Mouse (Mus musculus): ENCODE results near the gene Pax3. TPM values are rescaled to one million over a fixed set of nuclear protein-coding genes. Genes with fewer than 3 reads are reported as not detected.

The Pax3 gene
- polyA plus RNA-seq, 1 experiment = 10.6 TPM

DNA sequence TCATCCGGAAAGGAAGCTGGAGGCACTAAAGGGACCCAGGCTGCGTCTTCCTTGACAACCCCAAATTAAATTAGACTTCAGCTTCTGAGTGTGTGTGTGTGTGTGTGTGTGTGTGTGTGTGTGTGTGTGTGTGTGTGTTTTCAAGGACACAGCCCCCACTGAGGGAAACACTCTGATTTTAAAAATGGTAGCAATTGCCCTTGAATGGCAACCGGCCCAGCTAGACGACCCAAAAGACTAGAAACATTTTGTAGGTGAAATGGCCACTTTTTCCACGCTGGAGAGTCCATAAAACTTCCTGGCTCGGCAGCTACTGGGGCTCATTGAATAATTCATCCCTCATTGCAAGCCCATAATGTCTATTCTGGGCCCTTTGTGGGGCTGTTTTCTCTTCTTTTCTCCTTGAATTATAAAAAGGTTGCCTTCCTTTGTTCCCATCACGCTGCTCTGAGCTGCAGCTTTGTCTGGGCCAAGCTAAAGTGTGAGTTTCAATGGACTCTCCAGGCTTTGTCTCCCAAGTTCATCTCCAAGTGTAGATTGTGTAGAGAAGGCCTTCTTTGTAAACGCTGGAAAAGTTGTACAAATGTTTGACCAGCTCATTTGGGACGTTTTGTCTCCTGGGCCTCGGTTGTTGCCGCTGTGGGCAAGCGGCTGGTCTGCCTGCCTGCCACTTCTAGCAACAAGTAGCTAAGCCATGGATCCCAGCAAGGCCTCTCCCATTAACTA is 6.4 kb downstream of the Pax3 start:
- DNase-seq (ENCODE audit: low read depth) = peak; percentile 84
- TF ChIP-seq POLR2A (IDR thresholded peaks at IDR 0.05; ENCODE audit: borderline replicate concordance, extremely low read depth, insufficient read depth, insufficient read length, poor library complexity, severe bottlenecking) (no peak), CTCF (IDR thresholded peaks at IDR 0.05; ENCODE audit: borderline replicate concordance, extremely low read depth, insufficient read depth, insufficient read length) (no peak)

DNA sequence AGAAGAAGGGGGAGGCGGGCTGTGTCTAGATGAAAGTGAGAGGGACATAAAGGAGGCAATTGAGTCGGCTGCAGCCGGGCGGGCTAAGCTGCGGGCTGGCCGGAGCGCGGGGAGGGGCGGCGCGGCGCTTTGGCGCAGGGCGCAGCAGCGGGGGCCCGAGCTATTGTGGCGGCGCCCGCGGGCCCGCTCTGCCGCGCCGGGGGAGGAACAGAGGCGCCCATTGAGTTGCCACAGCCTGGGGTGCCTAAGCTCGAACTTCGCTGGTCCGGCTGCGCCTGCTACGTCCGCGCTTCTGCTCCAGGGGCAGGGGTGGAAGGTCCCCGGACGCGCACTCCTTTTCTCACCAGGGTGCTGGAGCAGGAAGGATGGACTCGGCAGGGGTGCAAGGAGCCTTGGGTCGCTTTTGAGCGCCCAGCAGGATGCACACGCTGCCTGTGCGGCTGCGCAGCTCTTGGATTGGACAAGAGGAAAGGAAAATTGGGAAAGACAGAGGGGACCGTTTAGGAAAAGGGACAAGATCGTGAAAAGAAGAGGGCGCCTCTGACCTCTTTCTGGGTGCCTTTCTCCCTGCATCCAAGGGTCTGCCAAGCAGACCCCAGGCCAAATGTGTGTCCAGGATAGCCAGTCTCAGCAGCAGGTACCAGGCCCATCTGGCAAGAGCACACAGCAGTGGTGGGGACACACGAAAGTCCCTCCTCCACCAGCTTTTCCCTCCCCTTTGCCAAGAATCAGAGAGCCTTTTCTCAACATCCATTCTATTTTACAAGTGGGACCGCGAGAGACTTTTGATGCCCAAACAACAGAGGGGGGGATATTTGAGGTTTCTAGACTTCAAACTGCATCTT is 7.2 kb downstream of the Pax3 start:
- TF ChIP-seq CTCF (IDR thresholded peaks at IDR 0.05; ENCODE audit: borderline replicate concordance, extremely low read depth, insufficient read depth, insufficient read length) = no peak
- no peak for TF ChIP-seq POLR2A (IDR thresholded peaks at IDR 0.05; ENCODE audit: borderline replicate concordance, extremely low read depth, insufficient read depth, insufficient read length, poor library complexity, severe bottlenecking)
- DNase-seq (ENCODE audit: low read depth) = peak; percentile 81

DNA sequence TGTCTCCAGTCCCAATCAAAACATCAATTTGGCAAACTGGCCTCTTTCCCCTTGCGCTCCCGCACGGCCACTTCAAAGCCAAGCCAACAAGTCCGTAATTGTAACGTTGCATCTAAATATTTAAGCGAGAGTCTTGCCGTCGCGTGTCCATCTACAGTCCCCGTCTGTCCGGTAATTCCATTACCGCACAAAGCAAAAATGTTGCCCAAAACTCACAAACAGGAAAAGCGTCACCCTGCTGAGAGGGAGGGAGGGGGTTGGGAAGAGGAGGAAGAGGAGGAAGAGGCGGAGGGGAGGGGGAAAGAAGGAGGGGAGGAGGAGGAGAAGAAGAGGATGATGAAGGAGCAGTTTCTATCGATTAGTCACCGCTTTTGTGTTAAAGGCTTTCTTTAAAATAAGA is 7.9 kb downstream of the Pax3 start:
- peak; percentile 65 for DNase-seq (ENCODE audit: low read depth)

DNA sequence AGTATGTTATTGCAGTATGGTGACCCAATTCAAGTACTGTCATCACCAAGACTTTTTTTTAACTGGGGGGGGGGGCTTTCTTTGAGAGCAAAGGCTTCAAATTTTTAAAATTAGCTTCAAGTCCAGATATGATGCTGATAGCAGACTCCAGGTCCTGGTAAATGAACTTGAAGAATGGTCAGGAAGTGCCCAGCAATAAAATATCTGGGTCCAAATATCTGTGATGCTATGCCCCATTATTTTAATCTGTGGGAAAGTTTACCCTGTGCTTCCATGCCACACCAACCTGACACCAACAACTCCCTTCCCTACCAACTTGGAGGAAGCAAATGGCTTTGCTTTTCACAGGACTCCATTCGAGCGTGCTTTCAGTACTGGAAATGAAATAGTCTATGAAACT is 8.6 kb downstream of the Pax3 start:
- TF ChIP-seq CTCF (IDR thresholded peaks at IDR 0.05; ENCODE audit: borderline replicate concordance, extremely low read depth, insufficient read depth, insufficient read length) = no peak
- no peak for TF ChIP-seq POLR2A (IDR thresholded peaks at IDR 0.05; ENCODE audit: borderline replicate concordance, extremely low read depth, insufficient read depth, insufficient read length, poor library complexity, severe bottlenecking)
- no peak for DNase-seq (ENCODE audit: low read depth)

More for the DNA sequence above, 7.9 kb downstream of the Pax3 start:
- TF ChIP-seq POLR2A (IDR thresholded peaks at IDR 0.05; ENCODE audit: borderline replicate concordance, extremely low read depth, insufficient read depth, insufficient read length, poor library complexity, severe bottlenecking) (no peak), CTCF (IDR thresholded peaks at IDR 0.05; ENCODE audit: borderline replicate concordance, extremely low read depth, insufficient read depth, insufficient read length) (no peak)

DNA sequence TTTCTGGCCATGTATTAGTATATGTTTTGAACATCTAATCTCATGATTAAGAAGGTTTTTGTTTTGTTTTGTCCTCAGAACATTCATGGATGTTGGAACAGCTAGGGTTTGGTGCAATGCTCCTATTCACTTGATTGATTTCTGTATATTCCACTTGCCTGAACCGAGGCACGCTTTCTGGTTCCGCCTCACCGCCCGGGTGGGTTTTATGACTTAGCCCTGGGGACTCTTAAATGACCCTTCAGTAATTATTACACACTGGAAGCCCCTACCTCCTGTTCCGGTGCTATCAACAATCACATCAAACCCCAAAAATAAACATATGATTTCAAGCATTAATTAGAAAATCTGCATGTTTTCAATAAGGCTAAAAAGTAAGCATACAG is 9.2 kb downstream of the Pax3 start:
- peak; percentile 34 for DNase-seq (ENCODE audit: low read depth)
- TF ChIP-seq POLR2A (IDR thresholded peaks at IDR 0.05; ENCODE audit: borderline replicate concordance, extremely low read depth, insufficient read depth, insufficient read length, poor library complexity, severe bottlenecking) (no peak), CTCF (IDR thresholded peaks at IDR 0.05; ENCODE audit: borderline replicate concordance, extremely low read depth, insufficient read depth, insufficient read length) (no peak)

DNA sequence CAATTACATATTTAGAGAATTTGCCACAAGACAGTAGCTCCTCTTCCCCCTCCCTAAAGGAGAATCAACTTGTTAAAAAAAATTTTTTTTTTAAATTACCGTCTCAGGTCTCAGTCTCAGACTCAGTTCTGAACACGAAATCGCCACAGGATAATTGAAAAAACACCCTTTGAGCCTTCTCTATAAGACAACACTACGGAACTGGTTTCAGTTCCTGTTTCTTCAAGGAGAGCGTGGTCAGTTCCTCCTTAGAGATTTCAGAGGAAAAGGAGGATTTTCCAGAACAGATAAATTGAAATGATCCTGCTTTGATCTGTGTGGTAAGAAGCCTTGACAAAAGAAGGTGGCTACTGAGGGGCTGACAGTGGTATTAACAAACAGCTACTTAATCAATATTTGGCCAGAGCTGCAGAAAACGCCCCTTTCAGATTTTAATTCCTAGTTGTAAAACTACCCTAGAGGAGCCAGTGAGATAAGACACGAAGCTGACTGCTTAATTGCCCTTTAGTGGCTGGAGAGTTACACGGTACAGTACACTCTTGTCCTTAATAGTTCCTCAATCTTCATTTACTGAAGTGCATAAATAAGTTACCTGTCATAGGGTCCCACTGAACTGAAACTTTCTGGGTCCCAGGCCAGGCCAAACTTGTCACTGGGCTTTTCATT is 9.7 kb downstream of the Pax3 start:
- peak; percentile 43 for DNase-seq (ENCODE audit: low read depth)
- TF ChIP-seq POLR2A (IDR thresholded peaks at IDR 0.05; ENCODE audit: borderline replicate concordance, extremely low read depth, insufficient read depth, insufficient read length, poor library complexity, severe bottlenecking) (no peak), CTCF (IDR thresholded peaks at IDR 0.05; ENCODE audit: borderline replicate concordance, extremely low read depth, insufficient read depth, insufficient read length) (no peak)

DNA sequence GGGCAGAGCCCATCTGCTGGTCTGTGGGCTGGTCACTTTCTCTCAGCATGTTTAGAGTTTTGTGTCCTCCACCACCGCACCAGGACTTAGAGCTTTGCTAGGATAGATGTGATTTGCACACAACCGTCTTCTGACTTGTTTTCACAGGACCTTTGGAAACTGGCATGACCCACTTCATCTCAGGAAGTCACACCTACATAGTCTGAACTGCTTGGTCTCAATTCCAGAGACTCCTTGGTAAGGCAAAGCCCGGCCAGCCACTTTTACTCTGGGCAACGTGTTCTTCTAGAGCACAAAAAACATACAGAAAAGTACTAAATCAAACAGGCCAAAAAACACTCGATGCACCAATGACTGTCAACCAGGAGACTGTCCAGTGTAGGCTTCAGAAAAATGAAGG is 14.0 kb downstream of the Pax3 start:
- TF ChIP-seq POLR2A (IDR thresholded peaks at IDR 0.05; ENCODE audit: borderline replicate concordance, extremely low read depth, insufficient read depth, insufficient read length, poor library complexity, severe bottlenecking) (no peak), CTCF (IDR thresholded peaks at IDR 0.05; ENCODE audit: borderline replicate concordance, extremely low read depth, insufficient read depth, insufficient read length) (no peak)
- no peak for DNase-seq (ENCODE audit: low read depth)

DNA sequence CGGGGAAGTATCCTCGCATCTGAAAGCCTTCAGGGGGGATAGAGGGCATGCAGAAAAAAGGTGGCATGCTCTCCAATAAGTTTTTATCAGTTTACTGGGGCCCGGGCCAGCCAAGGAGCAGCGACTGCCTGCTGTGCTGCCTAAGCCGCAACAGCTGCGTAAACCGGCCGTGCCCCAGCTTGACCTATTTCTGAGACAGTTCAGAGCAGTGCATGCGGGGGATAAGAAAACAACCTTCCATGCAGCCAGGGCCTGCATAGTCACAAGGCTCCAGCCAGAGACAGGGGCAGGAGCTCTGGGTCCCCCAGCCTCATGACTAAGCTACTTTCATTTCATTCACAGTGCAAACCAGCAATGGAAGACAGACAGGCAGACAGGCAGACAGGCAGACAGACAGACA is 15.1 kb downstream of the Pax3 start:
- TF ChIP-seq CTCF (IDR thresholded peaks at IDR 0.05; ENCODE audit: borderline replicate concordance, extremely low read depth, insufficient read depth, insufficient read length) (no peak), POLR2A (IDR thresholded peaks at IDR 0.05; ENCODE audit: borderline replicate concordance, extremely low read depth, insufficient read depth, insufficient read length, poor library complexity, severe bottlenecking) (no peak)
- DNase-seq (ENCODE audit: low read depth) = peak; percentile 40

DNA sequence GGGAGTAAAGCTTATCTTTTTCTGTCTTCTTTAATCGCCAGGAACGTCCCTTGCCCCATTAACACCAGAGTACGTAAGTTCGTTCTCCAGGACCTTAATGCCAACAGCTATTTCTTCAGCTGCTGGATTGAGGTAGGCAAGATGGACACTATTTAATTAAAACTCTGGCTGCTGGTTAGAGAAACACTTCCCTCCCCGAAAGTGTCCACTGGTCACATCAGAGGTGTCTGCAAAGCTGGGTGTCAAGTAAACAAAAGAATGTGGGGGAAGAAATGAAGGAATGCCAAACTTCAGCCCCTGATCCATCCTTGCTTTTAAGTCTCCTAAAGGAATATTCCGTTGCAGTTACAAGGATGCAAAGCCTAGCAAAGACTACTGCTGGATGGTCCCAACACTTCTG is 24.6 kb downstream of the Pax3 start:
- no peak for TF ChIP-seq CTCF (IDR thresholded peaks at IDR 0.05; ENCODE audit: borderline replicate concordance, extremely low read depth, insufficient read depth, insufficient read length)
- no peak for TF ChIP-seq POLR2A (IDR thresholded peaks at IDR 0.05; ENCODE audit: borderline replicate concordance, extremely low read depth, insufficient read depth, insufficient read length, poor library complexity, severe bottlenecking)
- DNase-seq (ENCODE audit: low read depth) = peak; percentile 46

DNA sequence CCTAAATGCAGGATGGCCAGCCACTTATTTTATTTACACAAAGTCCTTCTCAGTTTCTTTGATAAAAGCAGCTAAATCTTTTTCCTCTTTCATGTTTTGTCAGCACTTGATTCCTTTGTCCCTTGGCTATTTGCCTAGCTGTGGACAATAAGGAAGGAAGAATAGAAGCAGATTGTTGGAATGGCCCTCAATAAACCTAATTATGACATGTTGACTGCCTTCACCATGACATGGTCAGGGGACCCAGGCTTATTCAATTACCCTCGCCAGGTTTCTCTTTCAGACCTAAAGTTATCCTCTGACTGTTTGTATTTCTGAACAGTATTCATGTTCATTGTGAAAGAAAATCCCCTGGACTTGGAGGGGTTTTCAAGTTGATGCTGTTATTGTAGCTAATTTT is 25.3 kb downstream of the Pax3 start:
- no peak for TF ChIP-seq CTCF (IDR thresholded peaks at IDR 0.05; ENCODE audit: borderline replicate concordance, extremely low read depth, insufficient read depth, insufficient read length)
- TF ChIP-seq POLR2A (IDR thresholded peaks at IDR 0.05; ENCODE audit: borderline replicate concordance, extremely low read depth, insufficient read depth, insufficient read length, poor library complexity, severe bottlenecking) = no peak
- peak; percentile 77 for DNase-seq (ENCODE audit: low read depth)

DNA sequence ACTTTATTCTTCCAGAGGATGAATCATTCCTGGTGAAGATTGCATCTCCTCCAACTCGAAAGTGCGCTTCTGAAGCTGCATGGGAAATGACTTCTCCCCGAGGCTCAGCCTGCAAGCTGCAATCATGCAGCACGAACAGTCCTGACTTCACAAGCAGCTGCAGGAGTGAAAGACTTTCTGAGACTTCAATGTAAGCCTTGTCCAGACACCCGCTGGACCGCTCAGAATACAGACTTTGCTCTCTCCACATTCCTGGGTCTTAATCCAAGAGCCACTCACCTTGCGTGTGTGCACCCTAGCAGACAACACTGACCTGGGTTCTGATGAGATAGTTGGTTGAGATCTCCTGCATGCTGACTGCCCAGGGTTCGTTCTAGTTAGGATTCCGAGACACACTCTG is 26.2 kb downstream of the Pax3 start:
- DNase-seq (ENCODE audit: low read depth) = peak; percentile 55

More for the DNA sequence above, 26.2 kb downstream of the Pax3 start:
- TF ChIP-seq POLR2A (IDR thresholded peaks at IDR 0.05; ENCODE audit: borderline replicate concordance, extremely low read depth, insufficient read depth, insufficient read length, poor library complexity, severe bottlenecking) (no peak), CTCF (IDR thresholded peaks at IDR 0.05; ENCODE audit: borderline replicate concordance, extremely low read depth, insufficient read depth, insufficient read length) (no peak)
